Mouse (Mus musculus) adrenal gland, postnatal 0 days (tissue): Measurements from ENCODE around the gene Nptxr. TPM values are rescaled to one million over a fixed set of nuclear protein-coding genes. Genes with fewer than 3 reads are reported as not detected.

Experiments
- polyA plus RNA-seq: library from polyadenylated mRNA; unstranded; fragments of >200 nt; fragmentation: Nextera tagmentation; extraction: Ambion mirVana; gene quantifications from 2 replicates; pipeline ENCODE4 v1.2.1, GENCODE M21; 2015

The Nptxr gene
- polyA plus RNA-seq, result 5.4 and 11.8 TPM in 2 replicates

DNA sequence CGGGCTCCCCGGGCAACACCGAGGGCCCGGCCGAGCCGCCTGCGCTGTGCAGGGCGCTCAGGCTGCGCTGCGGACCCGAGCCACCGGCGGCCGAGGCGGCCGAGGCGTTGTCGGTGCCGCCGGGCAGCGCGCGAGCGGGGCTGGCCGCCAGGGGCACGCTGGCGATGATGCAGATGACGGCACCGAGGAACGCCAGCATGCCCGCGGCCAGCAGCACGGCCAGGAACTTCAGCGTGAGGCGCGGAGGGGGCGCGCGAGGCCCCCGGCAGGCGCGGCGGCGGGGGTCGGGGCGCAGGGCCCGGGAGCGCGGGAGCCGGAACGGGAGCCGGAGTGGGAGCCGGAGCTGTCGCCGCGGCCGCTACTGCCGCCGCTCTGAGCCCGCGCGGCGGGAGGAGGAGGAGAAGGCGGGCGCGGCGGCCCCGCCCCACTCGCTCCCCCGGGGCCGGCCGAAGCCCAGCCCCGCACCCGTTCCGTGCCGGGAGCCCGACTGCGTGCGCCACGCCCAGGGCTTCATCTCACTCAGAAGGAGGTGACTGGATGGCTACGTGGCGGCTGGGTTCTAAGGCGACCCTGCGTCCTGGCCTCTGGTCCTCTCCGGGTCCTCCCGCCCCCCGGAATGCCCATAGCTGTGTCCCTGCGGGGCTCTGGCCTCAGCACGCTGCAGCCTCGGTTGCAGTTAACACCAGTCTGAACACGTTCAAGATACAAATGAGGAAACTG, at the start of gene Nptxr:
Nptxr (minus strand) TSS at position 415 of the 720 bp plus-strand sequence.

DNA sequence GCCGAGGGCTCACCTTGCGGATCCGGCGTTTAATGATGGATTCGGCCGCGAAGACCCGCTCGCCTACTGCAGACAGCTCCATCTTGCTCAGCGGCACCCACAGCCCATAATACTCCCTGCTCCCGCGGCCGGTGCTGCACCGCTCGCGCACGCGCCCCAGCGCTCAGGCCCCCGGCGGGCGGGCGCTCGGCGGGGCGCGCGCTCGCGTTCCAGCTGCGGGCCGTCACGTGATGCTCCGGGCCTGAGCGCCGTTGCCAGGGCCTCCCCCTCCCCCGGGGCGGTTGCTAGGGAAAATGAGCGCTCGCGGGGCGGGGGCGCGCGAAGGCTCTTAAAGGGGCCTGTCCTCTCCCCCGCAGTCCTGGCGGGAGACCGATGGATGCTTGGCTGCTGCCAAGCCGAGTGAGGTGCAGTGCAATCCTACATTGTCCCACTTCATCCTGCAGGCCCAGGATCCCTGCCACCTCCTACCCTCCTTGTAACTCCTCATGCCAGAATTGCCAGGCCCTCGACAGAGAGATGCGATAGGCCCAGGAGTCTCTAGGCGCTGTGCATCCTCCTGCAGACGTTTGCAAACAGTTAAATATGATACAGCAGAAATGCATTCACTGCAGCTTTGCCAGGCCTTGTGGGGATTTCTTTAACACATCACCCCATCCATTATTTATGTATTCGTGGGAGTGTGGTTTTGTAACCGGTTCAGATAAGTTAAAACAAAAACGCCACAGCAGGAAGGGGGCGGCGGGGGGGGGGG, 29.7 kb upstream of the Nptxr start, which contains the start of the genes Npcd and Cbx6:
Npcd (minus strand) TSS at position 108 of the 751 bp plus-strand sequence.
Cbx6 (minus strand) TSS at position 559 of the 751 bp plus-strand sequence.

DNA sequence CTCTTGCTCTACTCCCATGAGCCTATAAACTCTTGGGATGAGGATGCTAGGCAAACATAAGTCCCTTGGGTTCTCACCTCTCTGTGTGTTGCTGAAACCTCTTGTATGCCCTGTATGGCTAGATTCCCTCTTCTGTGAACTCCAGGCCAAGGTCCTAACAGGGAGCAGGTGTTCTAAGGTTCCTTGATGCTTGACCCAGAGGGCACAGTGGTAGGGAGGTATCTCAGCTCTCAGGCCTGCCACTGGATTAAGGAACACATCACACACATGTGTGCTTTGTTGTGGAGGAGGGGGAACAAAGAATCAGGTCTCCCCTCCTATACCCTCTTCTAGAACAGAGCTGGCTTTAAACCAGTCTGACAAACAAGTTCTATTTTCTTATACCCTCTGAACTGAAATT, 26.8 kb downstream of the Nptxr start, which contains the start of gene Dnal4:
Dnal4 (minus strand) TSS at position 101 of the 400 bp plus-strand sequence.

DNA sequence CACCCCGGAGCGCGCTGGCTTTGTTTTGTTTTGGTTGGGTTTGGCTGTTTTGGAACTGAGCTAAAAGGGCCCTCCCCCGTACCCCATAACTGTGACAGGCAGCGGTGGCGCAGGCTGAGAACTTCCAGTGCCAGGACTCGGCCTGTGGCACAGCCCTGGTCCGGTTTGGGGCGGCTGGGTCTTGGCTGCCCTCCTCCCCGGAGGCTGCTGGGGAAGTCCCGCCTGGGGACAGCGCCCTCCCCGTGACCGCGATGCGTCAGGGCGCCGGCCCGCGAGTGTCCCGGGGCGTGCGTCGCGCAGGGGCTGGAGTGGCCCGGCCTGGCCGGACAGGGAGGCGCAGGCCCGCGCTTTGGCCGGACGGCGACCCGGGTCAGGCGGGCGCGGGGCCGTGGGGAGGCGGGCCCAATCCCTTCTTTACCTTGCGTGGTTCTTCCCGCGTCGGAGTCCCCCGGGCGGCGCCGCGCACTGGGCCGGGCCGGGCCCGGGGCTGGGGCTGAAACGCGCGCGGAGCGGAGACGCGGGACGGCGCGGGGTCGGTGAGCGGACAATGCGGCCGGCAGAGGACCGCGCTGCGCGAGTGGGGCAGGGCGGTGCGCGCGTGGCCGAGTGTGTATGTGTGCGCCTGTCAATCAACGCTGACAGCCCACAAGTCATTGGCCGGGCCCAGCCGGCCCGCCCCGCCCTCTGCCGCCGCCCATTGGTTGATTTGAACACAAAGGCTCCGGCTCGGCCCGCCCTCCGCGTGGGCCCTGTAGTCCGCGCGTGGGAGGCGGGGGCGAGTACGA, 62.5 kb downstream of the Nptxr start, which contains the start of gene Sun2:
Sun2 (minus strand) TSS at position 616 of the 785 bp plus-strand sequence.

Other genes starting within 250 kb of the Nptxr start
- 2.4 and 6.4 TPM in 2 replicates for gene Dmc1, start 199.7 kb downstream of the Nptxr start, polyA plus RNA-seq
- gene Fam227a, start 145.8 kb downstream of the Nptxr start, polyA plus RNA-seq, result 1.2 TPM in 2 replicates
- gene Cby1, start 145.6 kb downstream of the Nptxr start, polyA plus RNA-seq, result 45.7 and 49.4 TPM in 2 replicates
- 206 and 230 TPM in 2 replicates for gene Tomm22, start 133.9 kb downstream of the Nptxr start, polyA plus RNA-seq
- gene Josd1, start 116.8 kb downstream of the Nptxr start, polyA plus RNA-seq, result 14.7 and 14.8 TPM in 2 replicates
- 11.3 and 13.0 TPM in 2 replicates for gene Gtpbp1, start 113.9 kb downstream of the Nptxr start, polyA plus RNA-seq
- 3.8 and 3.9 TPM in 2 replicates for gene Sun2, start 62.2 kb downstream of the Nptxr start, polyA plus RNA-seq
- 31.2 and 32.9 TPM in 2 replicates for gene Dnal4, start 26.9 kb downstream of the Nptxr start, polyA plus RNA-seq
- gene Npcd, start 29.5 kb upstream of the Nptxr start, polyA plus RNA-seq, result 0.28 and 0.47 TPM in 2 replicates
- 37.2 and 39.2 TPM in 2 replicates for gene Cbx6, start 29.9 kb upstream of the Nptxr start, polyA plus RNA-seq
- 9.5 and 16.9 TPM in 2 replicates for gene Apobec3, start 86.9 kb upstream of the Nptxr start, polyA plus RNA-seq
- 4.1 and 4.2 TPM in 2 replicates for gene Cbx7, start 166.4 kb upstream of the Nptxr start, polyA plus RNA-seq
- 1.6 and 4.0 TPM in 2 replicates for gene Pdgfb, start 210.2 kb upstream of the Nptxr start, polyA plus RNA-seq